Mouse (Mus musculus): ENCODE measurements around the gene Olfr847. TPM values are rescaled to one million over a fixed set of nuclear protein-coding genes. Genes with fewer than 3 reads are reported as not detected.

Olfr847 gene
- polyA plus RNA-seq (2015; fragmentation: Nextera tagmentation; extraction: Ambion mirVana): not detected in 2 replicates

- Histone ChIP-seq H3K4me3 (no peak within 1 kb of the TSS), H3K4me1 (replicated peaks) (no peaks in the 10 kb centered on the region), H3K4me2 (no peak within 1 kb of the TSS), H3K9me3 (replicated peaks) (peaks cover 3% of the 10 kb centered on the region; the same call in 1 of the 2 replicates), H3K27ac (no peak within 1 kb of the TSS), H3K27me3 (no peaks in the 10 kb centered on the region), H3K36me3 (no peaks in the 10 kb centered on the region), H3K9ac (no peak within 1 kb of the TSS)
- WGBS: 56% methylated on average over 1 of the region's 1 CpGs
- no peak for ATAC-seq (replicated peaks; ENCODE audit: insufficient number of reproducible peaks, insufficient read depth, low FRiP score, low read depth)
Measured at GRCm38 (mm10) chr9:19378569-19378968, at the start of gene Olfr847. Olfr847 (minus strand) TSS chr9:19378669.

- no peak within 1 kb of the TSS for H3K4me3 ChIP-seq
- H3K4me2 ChIP-seq: no peak within 1 kb of the TSS
- no peaks in the 10 kb centered on the region for H3K36me3 ChIP-seq
- WGBS: 46% methylated on average over 1 of the region's 1 CpGs
- no peak for ATAC-seq (replicated peaks; ENCODE audit: insufficient number of reproducible peaks, insufficient read depth, low FRiP score, low read depth)
- H3K27me3 ChIP-seq: no peaks in the 10 kb centered on the region
- no peak within 1 kb of the TSS for H3K27ac ChIP-seq
- no peaks in the 10 kb centered on the region for H3K4me1 ChIP-seq (replicated peaks)
- H3K9me3 ChIP-seq (replicated peaks): no peaks in the 10 kb centered on the region
- no peak within 1 kb of the TSS for H3K9ac ChIP-seq
Measured at GRCm38 (mm10) chr9:19363905-19364304, 14.6 kb downstream of the Olfr847 start, which contains the start of gene Olfr846. Olfr846 (minus strand) TSS chr9:19364005.

- no peak for ATAC-seq (replicated peaks; ENCODE audit: insufficient number of reproducible peaks, insufficient read depth, low FRiP score, low read depth)
- Histone ChIP-seq H3K9me3 (replicated peaks) (no peaks in the 10 kb centered on the region), H3K27me3 (no peaks in the 10 kb centered on the region), H3K4me1 (replicated peaks) (no peaks in the 10 kb centered on the region), H3K4me2 (no peak within 1 kb of the TSS), H3K9ac (no peak within 1 kb of the TSS), H3K36me3 (no peaks in the 10 kb centered on the region), H3K4me3 (no peak within 1 kb of the TSS), H3K27ac (no peak within 1 kb of the TSS)
- WGBS: 45% methylated on average over 1 of the region's 1 CpGs
Measured at GRCm38 (mm10) chr9:19336157-19336556, 42.3 kb downstream of the Olfr847 start, which contains the start of gene Olfr845. Olfr845 (plus strand) TSS chr9:19336457.

Other genes with a start within 250 kb of the Olfr847 start
- gene Olfr837, start 242.4 kb downstream of the Olfr847 start, polyA plus RNA-seq (2015; fragmentation: Nextera tagmentation; extraction: Ambion mirVana): not detected in 2 replicates
- gene Olfr839-ps1, start 201.4 kb downstream of the Olfr847 start, polyA plus RNA-seq (2015; fragmentation: Nextera tagmentation; extraction: Ambion mirVana): not detected in 2 replicates
- not detected in 2 replicates for gene Olfr843, start 126.7 kb downstream of the Olfr847 start, polyA plus RNA-seq (2015; fragmentation: Nextera tagmentation; extraction: Ambion mirVana)
- gene Olfr844, start 62.3 kb downstream of the Olfr847 start, polyA plus RNA-seq (2015; fragmentation: Nextera tagmentation; extraction: Ambion mirVana): not detected in 2 replicates
- not detected in 2 replicates for gene Olfr845, start 42.2 kb downstream of the Olfr847 start, polyA plus RNA-seq (2015; fragmentation: Nextera tagmentation; extraction: Ambion mirVana)
- gene Olfr846, start 14.7 kb downstream of the Olfr847 start, polyA plus RNA-seq (2015; fragmentation: Nextera tagmentation; extraction: Ambion mirVana): not detected in 2 replicates
- not detected in 2 replicates for gene Olfr849, start 61.6 kb upstream of the Olfr847 start, polyA plus RNA-seq (2015; fragmentation: Nextera tagmentation; extraction: Ambion mirVana)
- gene Olfr850, start 99.6 kb upstream of the Olfr847 start, polyA plus RNA-seq (2015; fragmentation: Nextera tagmentation; extraction: Ambion mirVana): not detected in 2 replicates
- gene Olfr851, start 114.6 kb upstream of the Olfr847 start, polyA plus RNA-seq (2015; fragmentation: Nextera tagmentation; extraction: Ambion mirVana): not detected in 2 replicates
- not detected in 2 replicates for gene Olfr853, start 162.4 kb upstream of the Olfr847 start, polyA plus RNA-seq (2015; fragmentation: Nextera tagmentation; extraction: Ambion mirVana)
- gene Olfr854, start 188.7 kb upstream of the Olfr847 start, polyA plus RNA-seq (2015; fragmentation: Nextera tagmentation; extraction: Ambion mirVana): not detected in 2 replicates
- not detected in 2 replicates for gene Olfr855, start 203.9 kb upstream of the Olfr847 start, polyA plus RNA-seq (2015; fragmentation: Nextera tagmentation; extraction: Ambion mirVana)
- 16.4 and 19.0 TPM in 2 replicates for gene Zfp317, start 243.4 kb upstream of the Olfr847 start, polyA plus RNA-seq (2015; fragmentation: Nextera tagmentation; extraction: Ambion mirVana)

Measured in heart, embryonic 15.5 days (tissue).